Mouse (Mus musculus): Measurements from ENCODE around the gene Tmc5. TPM values are rescaled to one million over a fixed set of nuclear protein-coding genes. Genes with fewer than 3 reads are reported as not detected.

The Tmc5 gene
- total RNA-seq (2021), result 1 to 10 TPM in 1 of 2 experiments, under 1 TPM in 1; 0.89 to 1.2 TPM

DNA sequence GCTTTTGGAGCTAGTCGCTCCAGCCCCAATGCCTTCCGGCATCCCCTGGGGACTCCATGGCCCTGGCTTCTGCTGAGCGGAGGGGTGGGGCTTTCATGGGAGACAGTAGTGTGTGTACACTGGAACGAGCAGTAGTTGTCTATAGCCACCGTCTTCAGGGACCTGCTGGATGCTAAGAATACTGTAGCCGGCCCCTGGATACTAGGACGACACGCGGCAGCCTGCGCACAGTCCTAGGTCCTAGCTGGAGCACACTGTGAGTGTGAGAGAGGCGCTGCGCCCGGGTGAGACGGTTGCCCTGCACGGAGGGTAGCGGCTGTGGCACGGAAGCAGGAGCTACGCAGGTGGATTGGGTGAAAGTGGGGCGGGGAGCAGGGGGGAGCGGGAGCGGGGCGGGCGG is at the start of gene Tmc5:
Gene Tmc5, plus strand, starts transcription at position 97 of the 400 bp plus-strand sequence.
- intact Hi-C loops (cut with DNase I), result loop anchor here (10.0 kb wide), 1 partner anchor 292 kb away; no protein-coding TSS in a partner anchor
- peak in 1 of 2 experiments; percentile 35 for DNase-seq

DNA sequence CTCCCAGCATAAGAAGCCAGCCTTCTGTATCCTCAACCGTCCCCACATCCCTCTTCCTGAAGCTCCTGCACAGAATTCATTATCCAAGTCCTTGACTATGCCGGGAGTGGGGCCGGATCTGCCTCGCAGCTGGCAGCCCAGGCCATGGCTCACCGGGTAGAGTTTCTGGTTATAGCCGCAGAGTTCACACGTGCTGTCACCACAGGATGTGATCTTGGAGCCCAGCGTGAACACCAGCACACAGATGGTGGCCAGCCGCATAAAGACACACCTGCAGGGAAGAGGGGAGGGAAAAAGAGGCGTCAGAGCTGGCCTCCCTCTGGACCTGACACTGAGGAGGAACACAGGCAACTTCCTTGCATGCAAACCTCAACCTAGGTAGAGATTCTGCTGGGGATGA is 49.6 kb upstream of the Tmc5 start:
- DNase-seq, result no peak
- intact Hi-C loops (cut with DNase I), result no loop called here

DNA sequence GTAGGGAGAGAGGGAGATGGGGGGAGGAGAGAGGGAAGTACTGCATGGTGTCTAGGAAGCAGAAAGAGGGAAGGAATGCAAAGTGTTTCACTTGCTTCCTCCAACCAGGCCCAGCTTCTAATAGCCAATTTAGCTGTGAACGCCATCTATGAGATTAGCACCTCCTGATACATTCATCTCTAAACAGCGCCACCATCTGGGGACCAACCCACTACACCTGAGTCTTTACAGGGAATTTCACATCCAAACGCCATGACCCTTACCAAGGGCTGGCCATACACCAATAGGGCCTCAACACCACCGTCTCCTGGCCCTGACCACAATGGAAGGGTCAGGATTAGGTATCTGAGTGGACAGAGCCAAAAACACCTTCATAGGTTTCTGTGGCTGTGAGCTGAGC is 43.2 kb upstream of the Tmc5 start:
- intact Hi-C loops (cut with DNase I), result no loop called here

DNA sequence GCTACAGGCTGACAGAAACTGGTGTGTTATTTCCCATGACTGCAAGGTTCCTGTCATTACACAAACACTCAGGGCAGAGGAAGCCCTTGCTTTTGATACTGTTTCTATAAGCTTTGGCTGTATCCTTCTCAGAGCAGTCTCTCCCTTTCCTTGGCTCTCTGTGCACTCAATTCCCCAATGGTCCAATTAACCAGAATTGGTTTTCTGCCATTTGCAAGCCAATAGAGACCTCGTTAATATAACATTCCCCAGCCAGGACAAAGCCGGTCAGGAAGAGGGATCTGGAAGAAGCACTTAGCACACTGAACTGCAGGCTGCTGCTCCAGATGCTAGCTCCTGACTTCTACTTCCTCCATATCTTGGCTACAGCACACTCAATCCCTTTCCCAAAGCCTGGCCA is 42.8 kb upstream of the Tmc5 start:
- no peak for DNase-seq
- intact Hi-C loops (cut with DNase I), result no loop called here

More for the DNA sequence above, 43.2 kb upstream of the Tmc5 start:
- no peak for DNase-seq

DNA sequence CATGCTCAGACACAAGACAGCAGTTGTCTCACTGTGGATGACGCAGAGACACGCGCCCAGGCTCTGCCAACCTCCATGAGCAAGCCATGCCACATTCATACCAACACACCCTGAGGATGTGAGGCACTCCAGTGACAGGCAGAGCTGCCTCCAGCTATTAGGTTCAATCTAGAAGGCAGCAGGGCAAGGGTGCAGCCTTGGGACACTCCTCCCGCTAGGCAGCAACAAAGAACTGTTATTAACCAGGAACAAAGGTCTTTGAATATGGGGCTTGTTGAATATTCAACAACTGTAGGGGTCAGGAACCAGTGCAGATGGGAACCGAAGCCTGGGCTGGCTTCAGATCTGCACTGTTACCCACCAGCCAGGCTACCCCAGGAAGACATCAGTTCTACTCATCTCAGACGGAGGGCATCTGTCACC is 28.0 kb upstream of the Tmc5 start:
- intact Hi-C loops (cut with DNase I), result no loop called here
- DNase-seq, result no peak

DNA sequence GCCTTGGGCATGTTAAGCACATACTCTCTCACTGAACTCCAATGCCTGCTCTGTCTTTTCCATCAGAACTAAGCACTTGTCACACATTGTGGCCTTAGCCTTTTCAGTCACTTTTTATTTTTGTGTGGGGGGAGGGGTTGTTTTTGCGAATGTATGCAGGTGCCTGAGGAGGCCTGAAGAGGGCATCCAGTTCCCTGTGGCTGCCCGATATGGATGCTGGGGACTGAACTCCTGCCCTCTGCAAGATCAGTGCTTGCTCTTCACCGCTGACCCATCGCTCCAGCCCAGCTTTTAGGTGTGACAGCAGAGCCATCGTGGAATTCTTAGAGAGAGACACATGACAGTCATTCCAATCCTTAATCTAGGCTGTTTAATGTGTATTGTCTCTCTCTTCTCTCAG is 25.7 kb upstream of the Tmc5 start:
- DNase-seq, result no peak
- intact Hi-C loops (cut with DNase I), result no loop called here

DNA sequence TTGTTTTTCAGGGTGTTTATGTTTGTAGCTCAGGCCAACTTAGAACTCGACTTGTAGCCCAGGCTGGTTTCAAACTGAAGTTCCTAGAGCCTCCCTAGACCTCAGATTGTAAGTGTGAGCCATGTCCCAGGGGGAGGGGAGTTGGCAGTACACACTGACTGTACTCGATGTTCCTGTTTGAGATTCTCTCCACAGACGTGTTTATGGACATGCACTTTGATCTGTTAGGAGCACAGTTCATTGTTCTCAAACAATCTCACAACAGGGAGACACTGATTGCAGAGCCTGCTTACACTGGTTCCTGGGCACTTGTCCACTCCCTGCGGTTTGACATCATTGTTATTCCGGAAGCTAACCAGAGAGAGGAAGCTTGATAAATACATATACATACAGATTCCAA is 25.1 kb upstream of the Tmc5 start:
- DNase-seq, result no peak
- intact Hi-C loops (cut with DNase I), result no loop called here

DNA sequence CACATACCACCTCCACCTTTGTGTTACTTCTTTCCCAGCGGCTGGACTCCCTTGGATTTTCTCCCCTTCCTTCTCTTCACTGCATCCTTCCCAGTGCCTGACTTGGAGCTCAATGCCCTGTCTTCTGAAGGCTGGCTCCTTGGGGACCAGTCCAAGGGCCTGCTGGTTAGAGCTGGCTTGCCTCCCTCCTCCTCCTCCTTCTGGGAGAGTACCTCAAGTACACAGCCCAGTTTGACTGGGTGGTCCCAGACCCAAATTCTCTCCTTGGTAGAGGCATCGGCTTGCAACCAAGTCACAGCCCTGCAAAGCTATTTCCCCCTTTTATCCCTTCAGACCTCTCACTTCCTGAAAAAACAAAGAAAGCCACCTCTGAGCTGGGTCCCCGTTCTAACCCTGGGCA is 18.8 kb upstream of the Tmc5 start:
- intact Hi-C loops (cut with DNase I), result no loop called here

DNA sequence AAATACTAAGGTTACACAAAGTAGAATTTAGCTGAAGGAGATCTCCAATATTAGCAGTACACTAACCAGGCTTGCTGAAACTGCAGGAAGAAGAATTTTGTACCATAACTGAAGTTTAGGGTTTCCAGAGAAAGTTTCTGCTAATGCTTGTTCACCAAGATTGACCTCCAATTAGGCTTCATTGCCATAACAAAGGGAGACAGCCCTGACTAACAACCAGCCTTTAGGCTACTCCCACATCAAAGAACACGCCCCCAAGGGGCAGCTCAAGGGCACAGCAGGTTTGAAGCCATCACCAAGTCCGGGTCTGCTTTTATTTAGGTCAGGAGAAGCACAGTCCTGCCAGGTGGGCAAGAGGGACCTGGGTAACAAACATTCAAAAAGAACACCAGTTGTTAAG is 17.2 kb upstream of the Tmc5 start:
- intact Hi-C loops (cut with DNase I), result no loop called here
- DNase-seq, result no peak

More for the DNA sequence above, 18.8 kb upstream of the Tmc5 start:
- DNase-seq, result no peak

DNA sequence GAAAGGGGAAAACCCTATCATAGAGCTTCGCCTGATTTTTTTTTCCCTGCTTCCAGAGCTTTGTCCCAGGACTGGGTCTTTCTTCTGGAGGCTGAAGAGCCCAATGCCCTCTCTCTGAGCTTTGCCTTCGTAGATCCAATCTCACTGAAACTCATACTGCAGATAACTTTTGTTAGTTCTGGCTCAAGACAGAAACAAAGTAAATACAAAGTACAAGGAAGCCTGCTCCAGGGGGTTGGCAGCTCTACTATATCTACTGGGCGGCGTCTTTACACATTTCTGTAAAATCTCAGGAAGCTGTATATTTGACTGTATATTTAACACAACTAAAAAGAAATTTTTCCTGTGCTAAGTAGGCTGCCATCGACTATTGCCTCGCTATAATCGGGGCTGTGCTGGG is 13.3 kb upstream of the Tmc5 start:
- DNase-seq, result no peak
- intact Hi-C loops (cut with DNase I), result loop anchor here (2.0 kb wide), 1 partner anchor 51 kb away; the partner anchor contains the start of gene Coq7

DNA sequence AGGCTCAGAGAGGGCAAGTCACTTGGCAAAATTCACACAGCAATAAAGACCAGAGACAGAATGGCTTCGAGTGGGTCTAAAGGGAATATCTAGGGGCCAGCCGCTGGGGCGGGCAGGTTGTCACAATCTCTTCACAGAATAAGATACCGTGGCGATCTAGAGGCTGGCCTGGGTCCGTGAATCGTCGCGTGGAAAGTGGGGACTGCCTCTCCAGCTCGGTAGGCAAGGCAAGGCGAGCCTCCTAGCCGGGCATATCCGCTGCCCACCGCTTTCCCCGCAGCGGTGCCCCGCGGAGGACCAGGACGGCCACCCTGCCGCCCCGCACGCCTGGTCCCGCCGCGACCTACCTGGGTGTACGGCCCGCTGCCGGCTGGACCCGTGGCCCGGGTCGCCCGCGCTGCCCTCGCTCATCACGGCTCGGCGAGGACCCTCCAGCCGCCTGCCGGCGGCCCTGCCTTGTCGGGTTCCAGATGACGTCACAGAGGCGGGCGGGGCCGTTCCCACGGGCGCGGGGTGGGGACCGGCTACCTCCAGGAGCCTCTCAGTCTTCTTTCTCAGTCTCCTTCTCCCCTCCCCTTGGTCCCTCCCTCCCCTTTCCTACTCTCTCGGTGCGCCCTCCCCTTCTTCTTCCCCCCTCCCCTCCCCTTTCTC is 12.7 kb upstream of the Tmc5 start, which contains the start of gene Tmc7:
Gene Tmc7, minus strand, starts transcription at position 480 of the 651 bp plus-strand sequence.
- DNase-seq, result peak; percentile 70 to 76
- intact Hi-C loops (cut with DNase I), result loop anchor here (2.0 kb wide), 1 partner anchor 52 kb away; the partner anchor contains the start of gene Coq7

DNA sequence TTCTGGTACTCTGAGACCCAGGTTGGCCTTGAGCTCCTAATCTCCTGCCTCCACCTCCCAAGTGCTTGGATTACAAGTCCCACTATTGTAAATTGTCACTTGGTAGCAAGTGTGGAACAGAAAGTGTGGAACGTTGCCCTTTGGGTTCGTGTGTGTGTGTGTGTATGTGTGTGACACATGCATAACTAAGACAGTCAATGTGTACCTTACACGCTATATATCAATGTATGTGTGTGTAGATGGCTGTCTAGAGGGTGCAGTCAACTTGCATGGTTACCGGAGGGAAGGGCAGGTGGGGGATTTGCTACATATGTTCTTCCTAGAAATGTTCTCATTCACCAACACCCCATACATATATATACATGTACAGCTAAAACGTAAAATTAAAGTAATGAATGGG is 12.2 kb upstream of the Tmc5 start:
- no peak for DNase-seq
- intact Hi-C loops (cut with DNase I), result loop anchor here (2.0 kb wide), 1 partner anchor 52 kb away; the partner anchor contains the start of gene Coq7

DNA sequence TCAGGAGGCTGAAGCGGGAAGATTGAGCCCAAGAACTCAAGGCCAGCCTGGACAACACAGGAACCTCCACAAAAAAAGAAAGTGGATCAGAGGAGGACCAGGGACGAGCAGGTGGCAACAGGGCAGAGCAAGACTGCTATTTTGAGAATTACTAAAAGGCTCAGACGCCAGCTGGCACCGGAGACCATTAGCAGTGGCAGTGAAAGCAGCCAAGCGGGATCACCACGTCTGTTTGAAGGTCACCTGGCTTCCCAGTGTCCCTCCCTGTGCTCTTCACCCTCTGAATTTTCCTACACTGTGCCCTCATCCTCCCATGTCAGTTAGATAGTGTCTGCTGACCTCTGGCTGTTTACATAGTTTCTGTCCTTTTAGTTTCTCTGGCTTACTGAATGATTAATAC is 11.2 kb upstream of the Tmc5 start:
- DNase-seq, result peak; percentile 83 to 86
- intact Hi-C loops (cut with DNase I), result loop anchor here (2.0 kb wide), 1 partner anchor 53 kb away; the partner anchor contains the start of gene Coq7

DNA sequence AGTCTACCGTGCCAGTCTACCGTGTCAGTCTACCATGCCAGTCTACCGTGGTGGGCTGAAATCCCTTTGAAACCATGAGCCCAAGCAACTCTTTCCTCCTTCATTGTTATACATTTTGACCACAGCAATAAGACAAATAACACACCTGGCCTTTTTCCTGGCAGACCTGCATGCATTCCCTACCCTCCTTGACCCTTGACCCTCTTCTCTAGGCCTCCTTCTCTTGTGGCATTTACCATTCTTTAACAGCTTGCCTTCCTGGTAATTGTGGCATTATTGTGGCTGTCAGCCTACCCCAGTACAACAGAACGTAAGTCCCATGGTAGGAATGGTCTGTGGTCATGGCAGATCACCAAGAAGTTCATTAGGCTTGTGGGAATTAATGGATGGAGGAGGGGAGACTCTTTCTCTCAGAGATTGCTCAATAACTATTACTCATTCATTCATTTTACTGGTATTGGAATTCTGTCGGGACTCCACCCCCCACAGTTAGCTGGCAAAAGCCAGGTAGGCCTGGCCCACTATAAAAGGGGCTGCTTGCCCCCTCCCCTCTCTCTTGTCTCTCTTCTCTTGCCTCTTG is 6.3 kb upstream of the Tmc5 start:
- intact Hi-C loops (cut with DNase I), result loop anchor here (10.0 kb wide), 1 partner anchor 286 kb away; no protein-coding TSS in a partner anchor
- DNase-seq, result no peak

DNA sequence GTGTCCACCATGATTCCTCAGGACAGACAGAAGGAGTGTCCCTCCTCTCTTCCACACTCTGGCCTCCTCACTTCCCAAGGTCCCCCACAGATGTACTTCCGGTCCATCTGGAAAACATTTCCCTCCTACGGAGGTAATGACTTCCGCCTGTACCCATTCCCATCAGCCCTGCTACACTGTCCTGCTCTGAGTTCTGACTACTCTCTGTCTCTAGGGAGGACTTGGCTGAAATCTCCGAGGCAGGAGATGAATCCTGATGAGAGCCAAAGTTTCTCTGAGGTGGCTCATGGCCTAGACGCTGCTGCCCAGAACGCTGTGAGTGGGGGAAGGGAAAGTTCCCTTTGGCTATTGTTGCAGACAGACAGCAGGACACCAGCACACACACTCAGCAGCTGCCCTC is 5.0 kb upstream of the Tmc5 start:
- intact Hi-C loops (cut with DNase I), result loop anchor here (10.0 kb wide), 1 partner anchor 287 kb away; no protein-coding TSS in a partner anchor
- peak in 1 of 2 experiments; percentile 23 for DNase-seq

DNA sequence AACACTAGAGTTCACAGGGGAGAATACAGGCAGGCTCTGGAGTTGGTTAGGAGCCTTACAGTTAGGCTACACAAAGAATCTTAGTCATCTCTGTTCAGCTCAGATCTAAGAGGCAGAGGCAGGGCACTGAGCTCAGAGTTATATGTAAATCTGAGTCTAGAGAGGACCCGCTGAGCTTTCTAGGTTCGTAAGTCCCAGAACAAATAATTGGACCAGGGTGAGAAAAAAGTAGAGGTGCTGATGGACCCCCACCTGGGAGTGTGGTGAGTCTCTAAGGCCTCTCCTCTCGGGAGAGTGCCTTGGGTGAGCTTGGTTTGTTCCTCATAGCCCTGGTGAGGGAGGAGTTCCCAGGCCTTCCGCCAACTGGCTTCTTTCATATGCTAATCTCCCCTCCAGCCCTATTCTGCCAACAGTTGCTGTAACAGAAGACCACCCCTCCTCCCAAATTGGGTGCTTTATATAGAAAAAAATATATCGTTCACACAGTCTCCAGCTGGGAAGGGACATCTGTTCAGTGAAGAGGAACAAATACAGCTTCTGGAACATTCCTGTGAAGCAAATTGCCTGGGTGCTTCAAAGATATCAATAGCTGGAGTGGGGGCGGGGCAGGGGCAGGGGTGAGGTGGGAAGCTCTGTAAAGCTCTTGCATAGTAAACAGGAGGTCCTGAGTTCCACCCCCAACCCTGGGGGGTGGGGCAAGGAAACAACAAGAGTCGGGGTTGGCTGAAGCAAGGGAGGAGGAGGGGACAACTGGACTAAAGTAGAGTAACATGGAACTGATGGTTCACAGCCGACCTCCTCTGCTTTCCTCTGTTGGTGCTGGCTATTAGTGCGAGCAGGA is 3.3 kb upstream of the Tmc5 start:
- intact Hi-C loops (cut with DNase I), result loop anchor here (2.0 to 10.0 kb wide), 2 partner anchors 145 to 289 kb away; partner anchors contain the start of gene Syt17

DNA sequence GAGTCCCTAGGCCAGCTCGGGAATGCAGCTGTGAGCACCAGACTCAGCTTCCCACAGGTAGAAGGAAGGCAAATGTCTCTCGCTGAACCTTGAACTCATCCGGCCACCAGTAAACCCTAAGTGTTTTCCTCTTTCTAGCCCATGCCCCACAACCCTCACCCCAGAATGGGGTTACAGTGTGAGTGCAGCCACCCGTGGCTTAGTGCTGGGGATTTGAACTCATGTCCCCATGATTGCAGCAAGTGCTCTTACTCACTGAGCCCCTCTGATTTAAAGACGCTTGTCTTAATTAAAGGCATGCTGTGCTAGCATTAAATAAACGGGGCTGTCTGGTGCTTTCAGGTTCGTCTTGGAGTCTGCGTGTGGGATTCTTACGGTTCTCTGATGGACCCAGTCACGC is 2.5 kb upstream of the Tmc5 start:
- intact Hi-C loops (cut with DNase I), result loop anchor here (1.0 to 10.0 kb wide), 3 partner anchors 95 to 290 kb away; partner anchors contain the start of gene Syt17
- DNase-seq, result no peak

More for the DNA sequence above, 3.3 kb upstream of the Tmc5 start:
- peak in 1 of 2 experiments; percentile 17 for DNase-seq

DNA sequence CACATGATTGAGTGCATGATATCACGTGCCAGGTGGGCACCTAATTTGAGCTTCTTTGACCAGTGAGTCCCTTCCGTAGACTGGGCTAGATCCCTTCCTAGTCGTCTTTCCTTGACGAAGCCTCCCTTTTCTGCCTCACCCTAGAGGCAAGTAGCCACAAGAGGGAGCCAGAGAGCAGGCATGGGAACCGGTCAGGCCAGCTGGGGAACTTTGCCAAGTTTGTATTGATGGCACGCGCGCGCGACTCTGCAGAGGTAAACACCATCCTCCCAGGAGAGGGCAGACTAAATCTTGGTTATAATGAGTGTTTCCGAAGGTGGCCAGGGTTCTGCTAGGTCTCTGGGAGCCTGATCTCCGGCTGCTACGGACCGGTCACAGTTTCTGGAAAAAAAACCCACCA is 1.9 kb upstream of the Tmc5 start:
- intact Hi-C loops (cut with DNase I), result loop anchor here (1.0 to 10.0 kb wide), 3 partner anchors 94 to 290 kb away; partner anchors contain the start of gene Syt17
- peak; percentile 94 to 98 for DNase-seq

DNA sequence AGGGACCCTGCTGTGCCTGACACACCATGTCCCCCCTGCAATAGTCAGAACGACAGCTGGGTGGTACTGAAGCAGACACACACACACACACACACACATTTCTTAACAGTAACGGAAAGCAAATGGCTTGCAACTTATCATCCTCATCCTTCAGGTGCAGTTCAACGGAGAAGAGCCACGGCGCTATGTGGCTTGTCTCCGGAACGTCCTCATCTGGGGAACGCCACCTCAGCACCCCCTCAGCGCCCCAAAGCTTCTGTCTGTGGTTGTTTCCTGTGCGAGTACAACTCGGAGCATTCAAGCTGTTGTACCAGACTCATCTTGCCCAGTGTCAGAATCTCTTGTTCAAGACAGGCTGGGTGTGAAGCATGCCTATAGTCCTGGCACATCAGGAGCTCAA is 826 bp upstream of the Tmc5 start:
- intact Hi-C loops (cut with DNase I), result loop anchor here (10.0 kb wide), 1 partner anchor 291 kb away; no protein-coding TSS in a partner anchor
- DNase-seq, result no peak

DNA sequence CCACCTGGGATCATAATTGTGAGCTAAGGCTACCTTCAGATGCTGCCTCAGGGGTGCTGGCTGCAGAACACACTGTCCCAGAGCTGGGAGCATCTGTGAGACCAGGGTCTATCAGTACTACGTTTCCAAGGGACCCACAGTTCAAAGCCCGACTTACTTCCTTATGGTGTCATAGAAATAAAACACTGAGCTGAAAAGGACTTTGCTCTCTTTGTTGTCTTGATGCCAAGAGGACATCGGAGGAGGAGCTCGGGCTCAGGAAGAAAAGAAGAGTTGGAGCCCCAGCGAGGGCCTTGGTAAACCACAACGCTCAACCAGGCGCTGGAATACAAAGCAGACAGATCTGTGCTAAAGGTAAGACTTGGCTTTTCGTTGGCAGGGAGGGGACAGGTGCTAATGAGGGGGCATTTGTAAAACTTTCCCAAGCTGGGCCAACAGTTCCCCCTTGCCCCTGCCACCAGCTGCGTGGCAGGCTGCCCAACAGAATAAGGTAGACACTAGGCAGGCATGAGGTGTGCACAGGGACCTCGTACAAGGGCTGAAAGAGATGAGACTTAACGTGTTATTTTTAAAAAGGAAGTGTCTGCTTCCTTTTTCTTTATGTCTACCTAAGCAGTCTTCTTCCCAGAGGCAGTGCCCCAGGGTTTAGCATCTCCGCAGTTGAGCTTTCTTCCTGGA is 3.0 kb downstream of the Tmc5 start:
- no peak for DNase-seq
- intact Hi-C loops (cut with DNase I), result loop anchor here (10.0 kb wide), 1 partner anchor 295 kb away; no protein-coding TSS in a partner anchor

All from heart, postnatal 10 days (tissue).